Mouse (Mus musculus) right cerebral cortex, postnatal 36 days (tissue): Measurements from ENCODE around the gene B4galnt3.
A peak's percentile ranks its signal among the peaks of the same experiment; 100 is the strongest.

Experiments used
- DNase-seq, 2 experiments: peaks; one replicate each; pipeline ENCODE4 v3.0.0; 2022; ENCODE audit warnings: low spot score in 2 of 2, mixed read lengths in 1 of 2

Gene B4galnt3

DNA sequence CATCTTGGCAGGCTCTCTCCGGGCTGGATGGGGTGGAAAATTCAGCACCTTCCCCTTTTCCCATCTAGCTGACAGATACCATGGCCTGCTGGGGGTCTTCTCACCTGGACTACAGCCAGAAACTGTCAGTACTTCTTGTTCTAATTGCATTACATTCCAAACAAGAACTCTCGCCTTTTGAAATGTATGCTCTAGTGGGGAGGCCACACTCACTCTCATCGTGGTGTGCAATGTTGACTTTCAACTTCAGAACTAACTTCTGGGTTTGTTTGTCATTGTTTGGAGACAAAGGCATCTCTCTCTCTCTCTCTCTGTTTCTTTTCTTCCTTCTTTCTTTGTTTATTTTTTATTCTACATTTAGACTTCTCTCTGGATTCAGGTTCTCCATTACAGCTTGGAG, 107.8 kb downstream of the B4galnt3 start:
- no peak for DNase-seq

DNA sequence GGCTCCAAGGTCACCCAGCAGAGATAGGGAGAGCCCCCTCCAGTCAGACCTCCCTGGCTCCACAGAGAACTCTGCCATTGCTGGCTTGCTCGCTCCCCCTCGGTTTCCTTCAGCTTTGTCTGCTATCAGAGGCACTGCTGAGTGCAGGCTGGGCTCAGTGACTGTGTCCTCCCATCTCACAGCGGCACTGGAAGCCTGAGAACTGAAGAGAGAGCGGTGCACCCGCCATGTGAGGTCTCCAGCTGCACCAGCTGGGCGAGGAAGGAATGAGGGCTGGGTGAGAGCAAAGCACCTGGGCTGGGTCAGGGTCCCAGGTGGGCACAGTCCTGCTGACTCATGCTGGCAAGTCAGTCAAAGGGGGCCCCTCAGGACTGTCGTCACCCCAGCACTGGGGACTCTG, 108.6 kb downstream of the B4galnt3 start:
- DNase-seq = no peak

DNA sequence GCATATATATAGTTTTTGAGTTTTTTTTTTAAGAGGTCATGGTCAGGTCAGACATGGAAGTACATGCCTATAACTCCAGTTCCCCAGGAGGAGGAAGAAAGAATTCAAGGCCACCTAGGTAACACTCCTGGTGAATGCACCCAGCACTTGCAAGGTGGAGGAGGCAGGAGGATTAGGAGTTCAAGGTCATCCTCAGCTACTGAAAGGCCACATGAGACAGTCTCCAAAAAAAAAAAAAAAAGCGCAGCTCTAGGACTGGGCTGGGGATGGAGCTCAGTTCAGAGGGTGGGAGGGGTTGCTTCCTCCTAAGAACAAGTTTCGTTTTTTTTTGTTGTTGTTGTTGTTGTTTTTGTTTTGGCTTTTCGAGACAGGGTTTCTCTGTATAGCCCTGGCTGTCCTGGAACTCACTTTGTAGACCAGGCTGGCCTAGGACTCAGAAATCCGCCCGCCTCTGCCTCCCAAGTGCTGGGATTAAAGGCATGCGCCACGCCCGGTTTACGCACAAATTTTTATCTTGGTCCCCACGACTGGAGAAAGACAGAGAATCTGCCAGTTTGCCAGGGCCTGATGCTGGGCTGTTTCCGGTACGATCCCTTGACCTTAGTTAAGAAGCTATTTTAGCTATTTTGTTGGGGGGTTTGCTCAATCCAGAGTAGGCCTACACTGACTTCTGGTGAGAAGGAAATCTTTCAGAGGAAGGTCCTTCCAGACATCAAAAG, 109.2 kb downstream of the B4galnt3 start:
- no peak for DNase-seq

DNA sequence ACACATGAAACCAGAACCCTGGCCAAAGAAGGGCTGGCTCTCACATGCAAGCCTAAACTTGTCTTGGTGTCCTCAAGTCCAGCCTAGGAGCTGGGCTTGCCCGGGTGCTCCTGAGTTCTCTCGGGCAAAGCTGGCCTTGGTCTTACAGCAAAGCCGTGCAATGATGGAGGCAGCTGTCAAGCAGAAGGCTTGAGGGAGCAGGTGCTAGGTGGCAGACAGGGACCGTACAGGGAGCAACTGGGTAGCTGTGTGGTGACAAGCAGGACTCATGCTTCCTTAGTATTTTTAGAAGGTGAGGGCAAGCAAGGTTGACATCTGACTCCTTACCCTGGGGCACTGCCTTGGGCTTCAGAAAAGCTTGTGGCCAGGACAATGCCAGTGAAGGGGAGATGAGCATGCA, 110.6 kb downstream of the B4galnt3 start:
- DNase-seq = no peak

DNA sequence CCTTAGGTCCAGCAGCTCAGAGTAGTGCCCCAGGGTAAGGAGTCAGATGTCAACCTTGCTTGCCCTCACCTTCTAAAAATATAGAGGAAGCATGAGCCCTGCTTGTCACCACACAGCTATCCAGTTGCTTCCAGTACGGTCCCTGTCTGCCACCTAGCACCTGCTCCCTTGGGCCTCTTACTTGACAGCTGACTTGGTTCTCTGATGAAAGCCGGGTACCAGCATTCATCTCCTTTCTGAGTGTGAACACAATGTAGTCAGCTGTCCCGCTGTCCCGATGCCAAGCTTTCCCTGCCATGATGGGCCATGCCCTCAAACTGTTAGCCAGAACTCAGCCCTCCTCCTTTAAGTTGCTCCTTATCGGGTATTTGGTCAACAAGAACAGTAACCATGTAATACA, 112.2 kb downstream of the B4galnt3 start:
- DNase-seq = no peak

DNA sequence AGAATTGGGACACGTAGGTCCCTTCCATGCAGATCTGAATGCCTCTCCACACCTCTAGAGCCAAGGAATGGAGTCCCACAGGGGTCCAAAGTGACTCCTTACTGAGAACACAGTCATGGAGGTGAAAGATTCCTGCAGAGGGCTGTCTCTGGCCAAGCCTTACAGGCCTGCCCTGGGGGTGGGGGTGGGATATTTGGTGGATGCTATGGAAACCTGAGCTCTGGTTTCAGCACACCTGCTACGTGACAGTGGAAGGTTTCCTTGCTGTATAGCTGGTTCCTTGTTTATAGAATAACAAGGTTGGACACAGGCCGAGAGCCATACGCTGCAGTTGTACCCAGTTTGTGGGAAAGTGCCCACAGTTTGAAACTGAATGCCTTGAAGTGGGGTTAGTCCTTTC, 113.9 kb downstream of the B4galnt3 start:
- DNase-seq = no peak

DNA sequence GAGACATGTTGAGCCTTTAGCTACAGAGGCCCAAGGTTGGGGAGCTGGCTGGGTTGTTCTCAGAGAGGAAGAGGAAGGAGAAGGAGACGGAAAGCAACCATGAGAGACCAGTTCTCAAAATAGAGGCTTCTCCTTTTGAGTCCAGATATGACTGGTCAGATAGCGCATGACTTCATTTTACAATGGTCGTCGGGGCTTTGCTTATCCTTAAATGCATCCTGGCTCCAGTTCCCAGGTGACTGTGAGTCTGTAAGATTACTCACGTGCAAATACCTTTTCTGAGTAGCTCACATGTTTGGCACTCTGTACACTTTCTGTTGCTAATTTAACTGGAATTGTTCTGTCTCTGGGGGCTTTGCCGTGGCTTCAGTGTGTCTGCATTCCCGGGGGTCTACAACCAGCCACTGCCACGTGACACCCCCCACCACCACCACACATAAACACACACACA, 114.6 kb downstream of the B4galnt3 start:
- no peak for DNase-seq

DNA sequence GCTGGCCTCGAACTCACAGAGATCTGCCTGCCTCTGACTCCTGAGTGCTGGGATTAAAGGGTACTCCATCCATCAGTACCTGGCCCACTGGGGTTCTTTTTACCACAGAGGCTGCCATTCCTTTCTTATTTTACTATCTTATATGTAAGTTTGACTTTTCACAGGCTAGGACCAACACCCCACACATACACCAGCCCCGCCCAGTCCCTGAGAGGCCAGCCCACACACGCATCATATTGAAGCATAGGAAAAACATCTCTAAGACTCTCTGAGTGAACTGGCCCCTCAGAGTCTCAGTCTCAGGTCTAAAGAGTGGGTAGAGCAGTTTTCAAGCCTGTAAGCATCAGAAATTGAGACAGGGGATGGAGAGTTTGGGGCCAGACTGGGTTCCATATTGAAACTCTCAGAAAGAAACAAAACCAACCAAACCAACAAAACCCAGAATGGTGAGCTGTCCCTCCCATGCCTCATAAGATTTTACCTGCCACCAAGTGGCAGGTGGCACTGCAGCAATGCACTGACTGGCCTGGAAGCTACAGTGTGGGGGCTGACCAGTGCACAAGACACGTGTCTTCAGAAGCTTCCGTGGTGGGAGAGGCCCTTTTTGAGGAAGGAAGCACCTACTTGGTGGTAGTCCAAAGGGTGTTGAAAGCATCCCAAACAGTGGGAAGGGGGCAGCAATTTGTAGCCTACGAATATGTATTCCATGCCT, 115.2 kb downstream of the B4galnt3 start:
- DNase-seq = no peak

DNA sequence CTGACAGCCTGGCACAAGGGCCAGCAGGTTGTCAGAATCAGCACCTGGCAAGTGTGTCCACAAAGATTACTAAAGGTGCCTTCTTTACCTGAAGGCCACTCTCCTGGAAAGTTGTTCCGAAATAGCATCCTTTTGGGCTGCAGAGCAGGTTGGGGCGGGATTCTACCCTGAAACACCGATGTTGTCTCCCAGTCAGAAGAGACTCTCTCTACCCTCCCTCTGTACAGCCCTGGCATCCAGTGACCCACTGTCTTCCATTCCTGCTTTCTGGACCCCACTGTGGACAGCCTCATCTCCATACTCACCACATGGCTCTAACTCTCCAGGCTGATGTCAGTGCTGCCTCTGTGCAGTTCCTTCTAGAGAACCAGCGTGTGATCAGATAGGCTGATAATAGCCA, 118.7 kb downstream of the B4galnt3 start:
- no peak for DNase-seq

DNA sequence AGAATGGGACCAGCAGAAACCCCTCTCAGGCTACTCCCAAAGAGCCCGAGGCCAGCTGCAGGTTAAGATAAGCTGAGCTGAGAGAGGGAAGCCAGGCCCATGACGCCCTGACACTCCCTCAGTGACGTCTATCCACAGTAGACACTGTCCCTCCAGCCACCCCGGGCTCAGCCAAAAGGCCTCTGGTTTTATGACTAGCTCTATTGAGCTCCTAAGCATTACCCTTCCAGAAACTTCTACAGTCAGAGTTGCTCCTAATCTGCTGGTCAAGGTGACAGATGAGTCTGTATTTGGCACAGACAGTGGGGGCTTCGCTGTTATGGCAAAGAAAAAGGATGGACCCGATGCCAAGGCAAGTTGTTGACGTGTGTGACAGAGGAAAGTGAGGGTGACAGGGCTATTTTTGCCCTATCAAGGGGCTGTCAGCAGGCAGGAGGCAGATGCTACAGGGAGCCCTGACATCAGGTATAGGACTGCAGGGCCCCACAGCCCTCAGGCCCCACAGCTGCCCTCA, 119.7 kb downstream of the B4galnt3 start:
- DNase-seq = no peak

DNA sequence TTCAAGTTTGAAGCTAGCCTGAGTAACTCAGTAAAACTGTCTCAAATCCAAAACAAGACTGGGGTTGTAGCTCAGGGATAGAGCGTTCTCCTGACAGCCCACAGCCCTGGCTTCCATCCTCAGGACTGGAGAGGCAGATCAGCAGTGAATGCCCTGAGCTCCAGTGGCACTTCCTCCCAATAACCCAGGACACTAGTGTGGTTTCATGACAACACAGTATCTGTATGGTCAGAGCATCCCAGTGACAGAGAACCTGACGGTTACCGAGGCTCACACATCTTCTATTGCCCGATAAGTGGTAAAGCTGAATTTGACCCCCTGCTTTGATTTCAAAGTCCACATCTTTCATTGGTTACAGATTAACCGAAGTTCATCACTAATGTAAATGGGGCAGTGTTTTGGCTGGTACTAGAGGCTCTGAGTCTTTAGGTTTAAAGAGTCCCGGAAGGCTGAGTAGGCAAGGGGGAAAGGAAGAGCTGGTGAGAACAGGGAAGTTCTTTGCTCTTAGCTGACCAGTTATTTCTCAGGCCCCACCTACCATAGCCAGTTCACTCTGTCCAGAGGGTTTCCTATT, 120.2 kb downstream of the B4galnt3 start:
- DNase-seq = no peak

DNA sequence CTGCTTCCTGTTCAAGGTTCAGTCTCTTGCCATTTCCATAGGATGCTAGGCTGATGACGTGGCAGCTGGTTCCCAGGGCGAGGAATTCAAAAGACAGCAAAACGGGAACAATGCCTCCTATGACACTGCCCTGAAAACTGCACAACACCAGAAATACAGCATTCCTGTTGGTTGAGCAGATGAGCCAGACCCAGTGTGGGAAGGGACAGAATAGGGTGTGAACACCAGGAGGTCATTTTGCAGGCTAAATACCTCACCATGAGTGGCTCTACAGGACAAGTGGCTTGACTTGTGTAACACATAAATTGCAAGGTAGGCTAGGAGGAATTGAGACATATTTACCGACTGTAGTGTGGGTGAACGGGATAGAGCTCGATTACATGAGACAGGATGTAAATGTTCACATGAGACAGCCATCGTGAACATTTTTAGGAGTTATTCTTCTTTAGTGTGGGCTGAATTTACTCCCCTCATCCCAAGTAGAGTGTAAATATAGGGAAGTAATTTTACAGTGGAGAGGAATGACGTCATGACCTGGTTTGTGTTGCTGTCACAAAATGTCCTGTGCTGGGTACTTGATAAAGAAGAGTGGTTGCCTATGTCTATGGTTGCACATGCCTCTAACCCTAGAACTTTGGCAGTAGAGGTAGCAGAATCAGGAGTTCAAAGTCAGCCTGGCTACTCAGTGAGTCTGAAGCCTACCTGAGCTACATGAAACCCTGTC, 121.9 kb downstream of the B4galnt3 start:
- no peak for DNase-seq

DNA sequence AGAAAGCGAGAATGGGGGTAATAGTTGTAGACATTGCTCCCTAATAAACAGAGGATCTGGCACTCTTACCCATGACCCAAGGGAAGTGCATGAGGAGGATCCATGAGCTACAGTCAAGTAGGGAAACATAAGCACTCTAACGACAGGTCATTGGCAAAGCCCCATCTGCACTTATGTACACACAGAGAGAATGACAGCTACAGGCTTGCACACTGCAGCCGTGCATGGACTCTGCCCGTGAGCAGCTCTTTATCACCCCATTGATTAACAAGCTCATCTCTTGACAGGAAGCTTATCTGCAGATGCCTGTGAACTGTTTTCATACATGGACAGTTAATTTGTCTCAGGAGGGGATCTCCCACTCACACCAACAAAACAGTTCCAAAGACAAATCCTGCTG, 126.8 kb downstream of the B4galnt3 start:
- no peak for DNase-seq

DNA sequence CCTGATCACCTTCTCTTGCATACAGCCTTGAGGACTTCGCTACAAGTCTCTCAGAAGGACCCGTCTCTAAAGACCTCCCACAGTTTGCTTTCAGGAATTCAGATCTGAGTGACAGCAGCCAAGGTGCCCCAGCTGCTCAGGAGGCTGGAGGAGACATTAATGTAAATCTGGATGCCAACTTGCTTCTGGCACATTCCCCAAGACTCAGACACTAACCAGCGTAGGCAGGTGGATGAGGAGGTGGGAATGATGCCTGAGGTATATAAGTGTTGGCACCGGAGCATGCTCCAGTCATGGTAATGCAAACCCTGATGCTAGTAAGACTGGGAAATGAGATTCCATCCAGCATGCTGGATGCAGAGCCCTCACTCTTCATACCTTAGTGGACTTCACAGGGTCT, 129.6 kb downstream of the B4galnt3 start:
- DNase-seq = peak in 1 of 2 experiments; percentile 39

DNA sequence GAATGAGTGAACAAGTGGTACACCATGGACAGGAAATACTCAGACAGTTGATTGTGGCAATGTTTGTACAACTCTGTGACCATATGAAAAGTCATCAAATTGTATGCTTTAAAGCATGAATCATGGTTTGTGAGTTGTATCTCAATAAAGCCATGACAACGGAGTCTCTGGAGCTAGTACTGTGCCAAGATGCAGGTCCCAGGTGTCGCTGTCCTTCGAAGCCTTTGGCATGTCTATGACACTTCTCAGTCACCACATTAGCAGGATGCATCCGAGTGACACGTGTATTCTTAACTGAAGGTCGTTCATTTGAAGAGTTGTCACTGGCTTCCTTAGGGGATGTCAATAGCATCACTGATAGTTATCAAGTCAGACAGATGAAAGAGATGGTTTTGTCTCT, 131.4 kb downstream of the B4galnt3 start:
- no peak for DNase-seq

DNA sequence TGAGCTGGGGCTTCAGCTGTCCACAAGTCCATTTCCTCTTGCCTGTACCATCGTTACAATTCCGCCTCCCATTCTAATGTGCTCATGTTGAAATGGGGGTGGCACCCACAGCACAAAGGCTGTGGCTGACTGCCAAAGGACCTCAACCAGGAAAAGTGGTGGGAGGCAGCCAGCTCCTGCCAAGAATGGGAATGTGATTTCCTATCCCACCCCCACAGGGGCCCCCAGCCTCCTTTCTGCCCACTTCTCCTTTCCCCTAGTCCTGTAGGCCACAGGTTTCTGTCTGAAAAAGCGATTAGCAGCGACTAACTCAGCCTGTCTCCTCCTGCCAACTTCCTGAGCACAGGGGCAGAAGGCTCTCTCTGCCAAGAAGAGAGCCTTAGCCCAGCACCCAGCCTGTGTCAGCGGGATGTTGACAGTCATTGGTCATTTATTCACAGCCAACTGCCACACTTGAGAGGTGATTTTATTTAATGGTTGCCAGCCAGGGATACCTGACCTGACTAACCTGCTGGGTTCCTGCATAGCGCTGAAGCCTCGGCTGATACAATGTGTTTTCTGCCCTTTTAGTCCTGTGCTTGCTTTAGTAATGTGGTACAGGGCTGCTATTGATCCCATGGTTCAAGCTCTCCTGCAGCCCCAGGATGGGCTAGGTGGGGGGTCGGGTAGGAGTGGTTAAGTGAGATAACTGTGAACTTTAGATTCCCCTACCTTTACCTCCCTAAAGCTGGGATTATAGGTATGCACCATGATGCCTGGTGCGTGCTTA, 135.0 kb downstream of the B4galnt3 start:
- DNase-seq = peak; percentile 28 to 61

DNA sequence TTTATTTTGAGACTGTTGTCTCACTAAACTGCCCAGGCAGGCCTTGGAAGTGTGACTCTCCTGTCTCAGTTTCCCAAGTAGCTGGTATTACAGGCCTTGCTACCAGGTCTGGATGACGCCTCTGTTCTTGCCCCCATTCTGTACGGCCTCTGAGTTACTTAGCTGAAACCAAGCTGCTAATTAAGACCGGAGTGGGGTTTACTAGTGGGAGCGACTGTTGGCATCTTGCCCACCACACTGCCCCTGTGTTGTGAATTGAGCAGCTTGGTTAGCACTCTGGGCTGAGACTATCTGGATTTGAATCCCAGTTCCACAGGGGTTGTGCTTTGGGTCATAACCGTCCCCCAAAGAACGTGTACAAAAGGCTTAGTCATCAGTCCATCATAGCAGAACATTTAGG, 136.9 kb downstream of the B4galnt3 start:
- DNase-seq = no peak

DNA sequence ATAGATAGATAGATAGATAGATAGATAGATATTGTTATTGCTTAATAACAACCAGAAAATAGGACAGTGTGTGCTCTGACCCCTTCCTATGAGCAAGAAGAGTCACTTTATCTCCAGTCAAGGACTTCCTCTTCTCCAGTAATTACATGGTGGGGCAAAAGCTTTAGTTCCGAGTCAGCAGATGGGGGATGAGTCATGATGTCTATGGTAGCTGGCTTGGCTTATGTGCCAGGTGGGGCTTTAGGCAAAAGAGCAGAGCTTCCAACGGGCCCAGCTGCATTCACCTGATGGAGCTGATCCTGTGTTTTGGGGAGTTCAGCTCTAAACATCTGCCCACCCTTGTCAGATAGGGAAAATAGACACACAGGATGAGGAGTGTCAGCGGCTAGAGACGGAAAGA, 138.8 kb downstream of the B4galnt3 start:
- DNase-seq = no peak

DNA sequence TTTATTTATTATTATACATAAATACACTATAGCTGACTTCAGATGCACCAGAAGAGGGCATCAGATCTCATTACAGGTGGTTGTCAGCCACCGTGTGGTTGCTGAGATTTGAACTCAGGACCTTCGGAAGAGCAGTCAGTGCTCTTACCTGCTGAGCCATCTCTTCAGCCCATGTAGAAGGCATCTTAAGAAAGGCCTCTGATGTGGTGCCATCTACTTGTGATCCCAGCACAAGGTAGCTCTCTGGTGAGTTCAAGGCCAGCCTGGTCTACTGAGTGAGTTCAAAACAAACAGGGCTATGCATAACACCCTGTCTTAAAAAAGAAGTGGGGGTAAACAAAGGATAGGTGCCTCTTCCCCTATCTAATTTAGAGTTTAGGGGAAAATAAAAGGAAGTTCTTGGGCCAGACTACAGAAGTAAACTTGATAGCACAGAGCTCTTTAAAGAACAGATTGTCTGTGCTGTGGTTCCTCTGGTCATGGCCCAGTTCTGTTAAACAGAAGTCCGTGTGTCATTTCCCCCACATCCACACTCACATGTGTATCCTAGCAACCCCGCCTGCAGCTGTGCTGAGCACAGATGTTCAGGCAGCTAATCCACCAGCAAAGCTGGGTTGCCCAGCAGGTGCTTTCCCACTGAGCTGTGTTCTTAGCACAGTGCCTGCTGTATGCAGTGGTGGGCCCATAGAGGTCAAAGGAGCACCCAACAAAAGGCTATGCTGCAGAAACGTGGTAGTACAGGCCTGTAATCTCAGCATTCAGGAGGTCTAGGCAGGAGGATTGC, 139.6 kb downstream of the B4galnt3 start:
- no peak for DNase-seq
